Mouse (Mus musculus) thymus, adult 2 months (tissue): ENCODE results near the gene Mill2. TPM values are rescaled to one million over a fixed set of nuclear protein-coding genes. Genes with fewer than 3 reads are reported as not detected.
A peak's percentile ranks its signal among the peaks of the same experiment; 100 is the strongest.

Experiments used
- DNase-seq: peaks from one replicate; pipeline ENCODE4 v3.0.0; 2021
- H3K27ac ChIP-seq: fragments of 200-500 bp; 2 replicates; pipeline ENCODE4 v1.5.1; 2012; ENCODE audit warnings: low read length, control low read depth; ENCODE audit not compliant: control insufficient read depth, insufficient read depth
- H3K27me3 ChIP-seq: fragments of 200-500 bp; 2 replicates; pipeline ENCODE4 v1.6.1; 2012; ENCODE audit warnings: mild to moderate bottlenecking, low read length, moderate library complexity, mixed read lengths; ENCODE audit not compliant: control insufficient read depth, insufficient read depth
- H3K36me3 ChIP-seq: fragments of 200-500 bp; 2 replicates; pipeline ENCODE4 v1.6.1; 2012; ENCODE audit warnings: mild to moderate bottlenecking, low read length, moderate library complexity; ENCODE audit not compliant: control insufficient read depth, insufficient read depth
- H3K4me1 ChIP-seq: fragments of 200-500 bp; replicated peaks from 2 replicates; pipeline ENCODE4 v1.6.1; 2012; ENCODE audit warnings: low read length; ENCODE audit not compliant: control insufficient read depth, insufficient read depth
- H3K4me3 ChIP-seq: fragments of 200-500 bp; 2 replicates; pipeline ENCODE4 v1.5.1; 2012; ENCODE audit warnings: mild to moderate bottlenecking, low read length, control low read depth, moderate library complexity; ENCODE audit not compliant: control insufficient read depth, insufficient read depth
- CTCF ChIP-seq: fragments of 200-500 bp; IDR thresholded peaks from 2 replicates; pipeline ENCODE4 v1.5.1; 2012; ENCODE audit warnings: mild to moderate bottlenecking, control low read depth, low read length, moderate library complexity, borderline replicate concordance; ENCODE audit not compliant: control insufficient read depth, poor library complexity, insufficient read depth; ENCODE audit errors: extremely low read depth
- POLR2A ChIP-seq: fragments of 200-500 bp; IDR thresholded peaks from 2 replicates; pipeline ENCODE4 v1.6.1; 2012; ENCODE audit warnings: mild to moderate bottlenecking, low read length, control low read depth, moderate library complexity; ENCODE audit not compliant: control insufficient read depth, poor library complexity, insufficient read depth; ENCODE audit errors: extremely low read depth
- WGBS: fragments of 180-500 bp; shearing (Covaris S2); methylation state at CpG from one replicate; pipeline ENCODE4 v1.1.7; 2018; 5-methylcytosine and 5-hydroxymethylcytosine counted together
- polyA plus RNA-seq: library from polyadenylated mRNA; depleted of rRNA; stranded (reverse); fragments of >200 nt; gene quantifications from 2 replicates; pipeline ENCODE4 v1.2.3, GENCODE M21; 2012; rRNA removed

Mill2 gene
- polyA plus RNA-seq, 1 experiment, result 1.6 TPM

GRCm38 (mm10) chr7:18902486-18902885 lies 62.7 kb downstream of the Mill2 start:
- H3K27ac ChIP-seq, result no peak overlapping the region
- H3K27me3 ChIP-seq, result no peaks in the 10 kb centered on the region
- no peak for DNase-seq
- WGBS, result 88% methylated on average over 3 of the region's 3 CpGs
- no peak overlapping the region for H3K4me3 ChIP-seq
- H3K4me1 ChIP-seq, result no peaks in the 10 kb centered on the region
- TF ChIP-seq CTCF, result no peak
- no peak for TF ChIP-seq POLR2A
- H3K36me3 ChIP-seq, result peaks cover 4% of the 10 kb centered on the region; the same call in 1 of the 2 replicates

GRCm38 (mm10) chr7:18904971-18905370 lies 65.2 kb downstream of the Mill2 start:
- DNase-seq, result no peak
- Histone ChIP-seq H3K27me3 (no peaks in the 10 kb centered on the region), H3K27ac (no peak overlapping the region), H3K4me1 (peaks cover 4% of the 10 kb centered on the region), H3K36me3 (peaks cover 4% of the 10 kb centered on the region; the same call in 1 of the 2 replicates), H3K4me3 (no peak overlapping the region)
- TF ChIP-seq POLR2A, result no peak
- TF ChIP-seq CTCF, result no peak
- WGBS, result 96% methylated on average over 3 of the region's 3 CpGs

GRCm38 (mm10) chr7:18909797-18910196 lies 70.0 kb downstream of the Mill2 start:
- Histone ChIP-seq H3K4me3 (peak overlapping the region; percentile 62), H3K4me1 (peaks cover 7% of the 10 kb centered on the region), H3K27me3 (no peaks in the 10 kb centered on the region), H3K36me3 (no peaks in the 10 kb centered on the region), H3K27ac (peak overlapping the region; percentile 12; the same call in 1 of the 2 replicates)
- WGBS, result 1% methylated on average over 17 of the region's 17 CpGs
- DNase-seq, result no peak
- TF ChIP-seq CTCF (no peak), POLR2A (no peak)

GRCm38 (mm10) chr7:18910241-18910831 lies 70.6 kb downstream of the Mill2 start, which contains the start of gene Ccdc61:
TSS of gene Ccdc61 (minus strand) at chr7:18910415.
- peaks cover 7% of the 10 kb centered on the region for H3K4me1 ChIP-seq
- H3K27me3 ChIP-seq, result no peaks in the 10 kb centered on the region
- WGBS, result under 1% methylated on average over 33 of the region's 33 CpGs
- no peaks in the 10 kb centered on the region for H3K36me3 ChIP-seq
- peak within 1 kb of the TSS; percentile 12; the same call in 1 of the 2 replicates for H3K27ac ChIP-seq
- peak within 1 kb of the TSS; percentile 62 for H3K4me3 ChIP-seq
- DNase-seq, result peak; percentile 97
- TF ChIP-seq POLR2A, result peak; percentile 78
- TF ChIP-seq CTCF, result no peak

Other genes with a start within 250 kb of the Mill2 start
- 0.09 and 0.13 TPM in 2 replicates for gene Psg23, start 223.5 kb upstream of the Mill2 start, polyA plus RNA-seq
- gene Psg21, start 183.2 kb upstream of the Mill2 start, polyA plus RNA-seq, result 0.08 and 0.13 TPM in 2 replicates
- gene Psg20, start 153.8 kb upstream of the Mill2 start, polyA plus RNA-seq, result 0.18 and 0.20 TPM in 2 replicates
- 0.22 and 0.24 TPM in 2 replicates for gene Psg22, start 121.9 kb upstream of the Mill2 start, polyA plus RNA-seq
- gene Psg19, start 41.4 kb upstream of the Mill2 start, polyA plus RNA-seq, result not detected in 2 replicates
- gene Psg17, start 18.4 kb upstream of the Mill2 start, polyA plus RNA-seq, result 0.09 TPM in 2 replicates
- gene Pglyrp1, start 31.4 kb downstream of the Mill2 start, polyA plus RNA-seq, result 49.8 and 59.4 TPM in 2 replicates
- 56.5 and 67.1 TPM in 2 replicates for gene Ccdc61, start 70.4 kb downstream of the Mill2 start, polyA plus RNA-seq
- gene Nova2, start 85.9 kb downstream of the Mill2 start, polyA plus RNA-seq, result 0.39 and 0.40 TPM in 2 replicates
- 0.12 TPM in 1 of 2 replicates, not detected in the other for gene Nanos2, start 147.4 kb downstream of the Mill2 start, polyA plus RNA-seq
- gene Mypop, start 151.3 kb downstream of the Mill2 start, polyA plus RNA-seq, result 3.6 and 5.0 TPM in 2 replicates
- 67.2 and 76.3 TPM in 2 replicates for gene Irf2bp1, start 164.1 kb downstream of the Mill2 start, polyA plus RNA-seq
- 0.51 and 0.69 TPM in 2 replicates for gene Foxa3, start 183.6 kb downstream of the Mill2 start, polyA plus RNA-seq
- gene Sympk, start 184.4 kb downstream of the Mill2 start, polyA plus RNA-seq, result 150 and 189 TPM in 2 replicates
- gene Rsph6a, start 214.7 kb downstream of the Mill2 start, polyA plus RNA-seq, result 0.05 and 0.18 TPM in 2 replicates
- 50.7 and 55.6 TPM in 2 replicates for gene Dmwd, start 236.3 kb downstream of the Mill2 start, polyA plus RNA-seq
- gene Dmpk, start 243.9 kb downstream of the Mill2 start, polyA plus RNA-seq, result 108 and 154 TPM in 2 replicates